Mouse (Mus musculus): ENCODE measurements around the gene Ssbp4. TPM values are rescaled to one million over a fixed set of nuclear protein-coding genes. Genes with fewer than 3 reads are reported as not detected.

Gene Ssbp4
- polyA plus RNA-seq, 1 experiment from 2014 or later, result 113 TPM

DNA sequence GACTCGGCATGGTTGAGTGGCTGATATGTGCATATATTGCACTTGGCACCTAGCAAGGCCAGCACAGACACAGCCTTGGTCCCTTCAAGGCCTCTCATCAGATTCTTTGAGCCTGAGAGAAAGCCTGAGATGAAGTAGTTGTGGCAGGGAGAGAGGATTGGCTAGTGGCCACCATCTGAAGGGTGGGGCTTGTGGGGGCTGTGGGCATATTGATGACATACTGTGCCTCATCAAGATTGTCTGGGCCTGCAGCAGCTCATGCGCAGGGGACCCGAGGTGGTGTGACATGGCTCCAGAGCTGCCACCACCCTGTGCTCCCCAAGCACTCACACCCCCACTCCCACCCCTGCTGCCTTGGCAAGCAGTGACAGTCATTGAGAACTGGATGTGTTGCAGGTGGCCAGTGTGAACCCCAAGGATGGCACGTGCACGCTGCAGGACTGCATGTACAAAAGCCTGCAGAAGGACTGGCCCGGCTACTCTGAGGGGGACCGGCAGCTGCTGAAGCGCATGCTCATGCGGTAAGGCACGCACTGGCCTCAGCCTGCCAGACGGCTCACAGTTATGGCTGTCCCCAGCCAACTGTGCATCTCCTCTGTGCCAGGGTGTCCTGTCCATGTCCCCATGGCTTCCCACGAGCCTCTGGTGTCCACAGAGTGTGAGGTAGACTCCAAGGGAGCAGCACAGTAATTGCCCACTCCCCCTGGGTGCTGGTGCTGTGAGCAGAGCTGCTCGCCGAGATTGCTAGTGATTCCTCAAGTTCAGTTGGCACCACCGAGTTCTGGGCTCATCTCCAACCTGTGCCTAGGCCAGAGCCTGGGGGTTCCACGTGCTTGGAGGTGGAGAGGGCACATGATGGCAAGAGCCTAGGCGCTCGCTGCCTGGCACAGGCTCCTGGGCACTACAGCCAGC is 24.9 kb downstream of the Ssbp4 start:
- Histone ChIP-seq H3K4me2 (ENCODE audit: low read depth, low read length, severe bottlenecking) (no peak overlapping the region), H3K27me3 (ENCODE audit: control insufficient read depth, insufficient read depth, low read length) (no peaks in the 10 kb centered on the region), H3K36me3 (ENCODE audit: control insufficient read depth, insufficient read depth, low read length) (peaks cover 2% of the 10 kb centered on the region; the same call in 1 of the 2 replicates), H3K4me1 (replicated peaks; ENCODE audit: control insufficient read depth, insufficient read depth, low read length) (no peaks in the 10 kb centered on the region), H3K4me3 (ENCODE audit: low read depth, low read length) (no peak overlapping the region), H3K9ac (ENCODE audit: low read length) (no peak overlapping the region), H3K9me3 (ENCODE audit: control insufficient read depth, low read length) (no peaks in the 10 kb centered on the region), H3K27ac (ENCODE audit: low read depth, low read length) (no peak overlapping the region)
- no peak for ATAC-seq (replicated peaks; ENCODE audit: low FRiP score)
- 91% methylated on average over 18 of the region's 18 CpGs for WGBS
- no peak for DNase-seq (ENCODE audit: low spot score)

DNA sequence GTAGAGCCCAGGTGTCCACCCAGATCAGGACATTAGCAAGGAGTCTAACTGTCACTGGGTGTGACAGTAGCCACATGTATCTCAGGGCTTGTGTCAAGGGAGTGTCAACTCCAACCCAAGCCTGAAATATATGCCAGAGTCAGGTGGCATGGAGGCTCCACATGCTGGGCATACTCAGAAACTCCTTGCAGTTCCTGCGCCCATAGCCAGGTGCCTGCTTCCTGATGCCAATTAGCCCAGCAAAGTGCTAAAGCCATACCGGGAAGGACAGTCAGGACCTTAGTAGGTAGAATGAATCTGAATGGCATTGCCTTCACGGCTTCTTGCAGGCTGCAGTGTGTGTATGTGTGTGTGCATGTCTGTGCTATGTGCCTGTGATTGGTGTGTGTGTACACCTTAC is 31.5 kb downstream of the Ssbp4 start:
- H3K4me1 ChIP-seq (replicated peaks; ENCODE audit: control insufficient read depth, insufficient read depth, low read length), result no peaks in the 10 kb centered on the region
- no peaks in the 10 kb centered on the region for H3K9me3 ChIP-seq (ENCODE audit: control insufficient read depth, low read length)
- H3K4me3 ChIP-seq (ENCODE audit: low read depth, low read length), result no peak overlapping the region
- H3K4me2 ChIP-seq (ENCODE audit: low read depth, low read length, severe bottlenecking), result no peak overlapping the region
- no peak overlapping the region for H3K9ac ChIP-seq (ENCODE audit: low read length)
- H3K27ac ChIP-seq (ENCODE audit: low read depth, low read length), result no peak overlapping the region
- peaks cover 2% of the 10 kb centered on the region; the same call in 1 of the 2 replicates for H3K36me3 ChIP-seq (ENCODE audit: control insufficient read depth, insufficient read depth, low read length)
- WGBS, result 94% methylated on average over 3 of the region's 3 CpGs
- no peaks in the 10 kb centered on the region for H3K27me3 ChIP-seq (ENCODE audit: control insufficient read depth, insufficient read depth, low read length)
- ATAC-seq (replicated peaks; ENCODE audit: low FRiP score) (no peak), DNase-seq (ENCODE audit: low spot score) (no peak)

GRCm38 (mm10) chr8:70574915-70575314 is 33.8 kb downstream of the Ssbp4 start:
- DNase-seq (ENCODE audit: low spot score) (no peak), ATAC-seq (replicated peaks; ENCODE audit: low FRiP score) (no peak)
- H3K9ac ChIP-seq (ENCODE audit: low read length), result no peak overlapping the region
- H3K27ac ChIP-seq (ENCODE audit: low read depth, low read length), result no peak overlapping the region
- H3K36me3 ChIP-seq (ENCODE audit: control insufficient read depth, insufficient read depth, low read length), result no peaks in the 10 kb centered on the region; the same call in 1 of the 2 replicates
- WGBS, result 89% methylated on average over 4 of the region's 4 CpGs
- H3K4me2 ChIP-seq (ENCODE audit: low read depth, low read length, severe bottlenecking), result no peak overlapping the region
- no peaks in the 10 kb centered on the region for H3K27me3 ChIP-seq (ENCODE audit: control insufficient read depth, insufficient read depth, low read length)
- H3K9me3 ChIP-seq (ENCODE audit: control insufficient read depth, low read length), result no peaks in the 10 kb centered on the region
- no peak overlapping the region for H3K4me3 ChIP-seq (ENCODE audit: low read depth, low read length)
- no peaks in the 10 kb centered on the region for H3K4me1 ChIP-seq (replicated peaks; ENCODE audit: control insufficient read depth, insufficient read depth, low read length)

- H3K9me3 ChIP-seq (ENCODE audit: control insufficient read depth, low read length), result no peaks in the 10 kb centered on the region
- ATAC-seq (replicated peaks; ENCODE audit: low FRiP score), result no peak
- H3K9ac ChIP-seq (ENCODE audit: low read length), result no peak overlapping the region
- no peak overlapping the region for H3K4me2 ChIP-seq (ENCODE audit: low read depth, low read length, severe bottlenecking)
- no peaks in the 10 kb centered on the region for H3K27me3 ChIP-seq (ENCODE audit: control insufficient read depth, insufficient read depth, low read length)
- H3K4me1 ChIP-seq (replicated peaks; ENCODE audit: control insufficient read depth, insufficient read depth, low read length), result no peaks in the 10 kb centered on the region
- H3K4me3 ChIP-seq (ENCODE audit: low read depth, low read length), result no peak overlapping the region
- no peak overlapping the region for H3K27ac ChIP-seq (ENCODE audit: low read depth, low read length)
- no peak for DNase-seq (ENCODE audit: low spot score)
- no peaks in the 10 kb centered on the region; the same call in 1 of the 2 replicates for H3K36me3 ChIP-seq (ENCODE audit: control insufficient read depth, insufficient read depth, low read length)
Observed at GRCm38 (mm10) chr8:70574302-70574701, 34.4 kb downstream of the Ssbp4 start.

DNA sequence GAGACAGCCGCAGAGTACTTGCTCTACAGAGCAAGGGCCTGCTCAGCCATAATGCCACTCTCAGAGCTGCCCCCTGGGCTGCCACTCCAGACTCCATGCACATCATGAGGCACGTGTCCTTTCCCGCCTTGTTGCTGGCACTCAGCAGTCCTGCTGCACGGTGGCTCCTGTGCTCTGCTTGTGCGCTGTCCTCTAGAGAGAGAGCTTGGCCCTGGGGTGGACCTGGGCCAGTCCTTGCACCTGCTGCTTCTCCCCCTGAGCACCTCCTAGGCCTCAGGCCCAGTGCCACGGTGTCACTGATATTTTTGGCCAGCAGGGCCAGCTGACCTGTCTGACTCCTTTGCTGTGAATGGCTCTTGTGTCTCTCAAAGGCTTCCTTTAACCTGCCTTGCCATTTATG is 37.7 kb downstream of the Ssbp4 start:
- ATAC-seq (replicated peaks; ENCODE audit: low FRiP score) (no peak), DNase-seq (ENCODE audit: low spot score) (no peak)
- no peak overlapping the region for H3K9ac ChIP-seq (ENCODE audit: low read length)
- no peaks in the 10 kb centered on the region for H3K9me3 ChIP-seq (ENCODE audit: control insufficient read depth, low read length)
- no peaks in the 10 kb centered on the region; the same call in 1 of the 2 replicates for H3K36me3 ChIP-seq (ENCODE audit: control insufficient read depth, insufficient read depth, low read length)
- no peaks in the 10 kb centered on the region for H3K4me1 ChIP-seq (replicated peaks; ENCODE audit: control insufficient read depth, insufficient read depth, low read length)
- no peaks in the 10 kb centered on the region for H3K27me3 ChIP-seq (ENCODE audit: control insufficient read depth, insufficient read depth, low read length)
- no peak overlapping the region for H3K4me2 ChIP-seq (ENCODE audit: low read depth, low read length, severe bottlenecking)
- H3K4me3 ChIP-seq (ENCODE audit: low read depth, low read length), result no peak overlapping the region
- 87% methylated on average over 6 of the region's 6 CpGs for WGBS
- no peak overlapping the region for H3K27ac ChIP-seq (ENCODE audit: low read depth, low read length)

- ATAC-seq (replicated peaks; ENCODE audit: low FRiP score), result no peak
- Histone ChIP-seq H3K27me3 (ENCODE audit: control insufficient read depth, insufficient read depth, low read length) (no peaks in the 10 kb centered on the region), H3K36me3 (ENCODE audit: control insufficient read depth, insufficient read depth, low read length) (no peaks in the 10 kb centered on the region; the same call in 1 of the 2 replicates), H3K4me2 (ENCODE audit: low read depth, low read length, severe bottlenecking) (no peak overlapping the region), H3K9me3 (ENCODE audit: control insufficient read depth, low read length) (no peaks in the 10 kb centered on the region), H3K4me3 (ENCODE audit: low read depth, low read length) (no peak overlapping the region), H3K27ac (ENCODE audit: low read depth, low read length) (no peak overlapping the region), H3K4me1 (replicated peaks; ENCODE audit: control insufficient read depth, insufficient read depth, low read length) (no peaks in the 10 kb centered on the region), H3K9ac (ENCODE audit: low read length) (no peak overlapping the region)
- no peak for DNase-seq (ENCODE audit: low spot score)
Observed at GRCm38 (mm10) chr8:70570360-70570759, 38.3 kb downstream of the Ssbp4 start.

DNA sequence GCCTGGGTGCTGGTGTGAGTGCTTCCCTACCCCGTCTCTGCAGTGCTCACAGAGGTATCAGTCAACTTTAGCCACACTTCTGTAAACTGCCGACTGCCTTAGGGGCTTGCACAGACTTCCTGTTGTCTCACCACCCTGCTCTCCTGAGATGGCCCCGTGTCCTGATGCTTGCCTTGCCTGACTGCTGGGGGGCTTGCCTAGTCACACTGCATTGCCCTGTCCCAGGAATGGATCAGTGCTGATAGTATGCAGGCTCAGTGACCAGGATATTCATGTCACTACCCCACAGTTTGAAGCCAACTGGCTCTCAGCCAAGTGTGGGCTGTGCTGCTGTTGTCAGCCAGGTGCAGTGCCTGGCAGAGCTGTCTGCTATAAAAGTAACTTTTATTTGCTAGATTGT is 43.1 kb downstream of the Ssbp4 start:
- H3K36me3 ChIP-seq (ENCODE audit: control insufficient read depth, insufficient read depth, low read length), result no peaks in the 10 kb centered on the region
- no peak overlapping the region for H3K27ac ChIP-seq (ENCODE audit: low read depth, low read length)
- H3K9me3 ChIP-seq (ENCODE audit: control insufficient read depth, low read length), result no peaks in the 10 kb centered on the region
- H3K9ac ChIP-seq (ENCODE audit: low read length), result no peak overlapping the region
- H3K4me1 ChIP-seq (replicated peaks; ENCODE audit: control insufficient read depth, insufficient read depth, low read length), result no peaks in the 10 kb centered on the region
- H3K4me2 ChIP-seq (ENCODE audit: low read depth, low read length, severe bottlenecking), result no peak overlapping the region
- WGBS, result 84% methylated on average over 3 of the region's 3 CpGs
- no peak for ATAC-seq (replicated peaks; ENCODE audit: low FRiP score)
- H3K27me3 ChIP-seq (ENCODE audit: control insufficient read depth, insufficient read depth, low read length), result no peaks in the 10 kb centered on the region
- DNase-seq (ENCODE audit: low spot score), result no peak
- H3K4me3 ChIP-seq (ENCODE audit: low read depth, low read length), result no peak overlapping the region

- no peak overlapping the region for H3K27ac ChIP-seq (ENCODE audit: low read depth, low read length)
- no peak for ATAC-seq (replicated peaks; ENCODE audit: low FRiP score)
- no peaks in the 10 kb centered on the region for H3K4me1 ChIP-seq (replicated peaks; ENCODE audit: control insufficient read depth, insufficient read depth, low read length)
- H3K4me3 ChIP-seq (ENCODE audit: low read depth, low read length), result no peak overlapping the region
- no peak for DNase-seq (ENCODE audit: low spot score)
- no peaks in the 10 kb centered on the region for H3K27me3 ChIP-seq (ENCODE audit: control insufficient read depth, insufficient read depth, low read length)
- no peaks in the 10 kb centered on the region for H3K9me3 ChIP-seq (ENCODE audit: control insufficient read depth, low read length)
- 87% methylated on average over 3 of the region's 3 CpGs for WGBS
- no peak overlapping the region for H3K9ac ChIP-seq (ENCODE audit: low read length)
- no peak overlapping the region for H3K4me2 ChIP-seq (ENCODE audit: low read depth, low read length, severe bottlenecking)
- no peaks in the 10 kb centered on the region for H3K36me3 ChIP-seq (ENCODE audit: control insufficient read depth, insufficient read depth, low read length)
Observed at GRCm38 (mm10) chr8:70564696-70565235, 43.9 kb downstream of the Ssbp4 start.

Data from forebrain, embryonic 11.5 days (tissue).